9 mouse cellular contexts compared by ENCODE assay signal in genomic region chr11:77743966-77744365, GRCm38 (mm10). TPM values are rescaled to one million over a fixed set of nuclear protein-coding genes. Genes with fewer than 3 reads are reported as not detected.
DNase-seq lines count a peak whose midpoint lies in the region; ATAC-seq and TF ChIP-seq lines count a peak whose summit lies in the region.
"Had no signal": no experiment of that assay in that cellular context is flagged by ENCODE, and none has a peak within 500 bp of the region (broad histone marks: within the 10 kb centered on the region; RNA-seq: fewer than 3 reads in every experiment).

No protein-coding gene starts in this region.

- no peak overlapping the region for H3K9ac ChIP-seq in kidney, embryonic 14.5 days (ENCODE audit: low read depth, low read length)
- no peak overlapping the region for H3K9ac ChIP-seq in ES-Bruce4 (ENCODE audit: low read depth, poor library complexity, severe bottlenecking)
- no peak overlapping the region for H3K9ac ChIP-seq in liver, adult 2 months (ENCODE audit: low read depth, low read length)

- 29% methylated on average over 6 of the region's 6 CpGs for WGBS in kidney, embryonic 14.5 days
- 19% methylated on average over 6 of the region's 6 CpGs for WGBS in liver, adult 2 months
- 41% methylated on average over 6 of the region's 6 CpGs for WGBS in limb, embryonic 10.5 days

- no peak for TF ChIP-seq POLR2A in ES-Bruce4 (IDR thresholded peaks at IDR 0.05; ENCODE audit: insufficient read depth, low read length)
- no peak for TF ChIP-seq POLR2A in liver, adult 2 months (IDR thresholded peaks at IDR 0.05; ENCODE audit: extremely low read depth, insufficient read depth, low read length)

- H3K27me3 ChIP-seq in kidney, embryonic 14.5 days (ENCODE audit: control insufficient read depth, insufficient read depth, low read length) = no peaks in the 10 kb centered on the region
- no peaks in the 10 kb centered on the region for H3K27me3 ChIP-seq in ES-Bruce4 (ENCODE audit: control insufficient read depth, insufficient read depth, low read length, poor library complexity, severe bottlenecking)
- no peaks in the 10 kb centered on the region for H3K27me3 ChIP-seq in liver, adult 2 months (ENCODE audit: control insufficient read depth, insufficient read depth, low read length)
- H3K27me3 ChIP-seq in limb, embryonic 10.5 days (ENCODE audit: low read depth, poor library complexity, severe bottlenecking) = no peaks in the 10 kb centered on the region

- no peaks in the 10 kb centered on the region for H3K9me3 ChIP-seq in kidney, embryonic 14.5 days (ENCODE audit: control insufficient read depth, low read length)
- no peaks in the 10 kb centered on the region for H3K9me3 ChIP-seq in ES-Bruce4 (replicated peaks; ENCODE audit: control insufficient read depth, insufficient read depth, low read length, poor library complexity, severe bottlenecking)
- H3K9me3 ChIP-seq in limb, embryonic 10.5 days (replicated peaks) = no peaks in the 10 kb centered on the region

- H3K4me3 ChIP-seq in kidney, embryonic 14.5 days (ENCODE audit: low read length) = no peak overlapping the region
- no peak overlapping the region for H3K4me3 ChIP-seq in ES-Bruce4 (ENCODE audit: low read depth, low read length)
- no peak overlapping the region for H3K4me3 ChIP-seq in liver, adult 2 months (ENCODE audit: insufficient read depth, low read depth, low read length)
- no peak overlapping the region for H3K4me3 ChIP-seq in limb, embryonic 10.5 days

- no peaks in the 10 kb centered on the region for H3K36me3 ChIP-seq in kidney, embryonic 14.5 days (ENCODE audit: control insufficient read depth, insufficient read depth, low read length)
- no peaks in the 10 kb centered on the region for H3K36me3 ChIP-seq in ES-Bruce4 (ENCODE audit: control insufficient read depth, insufficient read depth, low read length, poor library complexity, severe bottlenecking)
- H3K36me3 ChIP-seq in liver, adult 2 months (ENCODE audit: control insufficient read depth, insufficient read depth, low read length) = no peaks in the 10 kb centered on the region
- no peaks in the 10 kb centered on the region for H3K36me3 ChIP-seq in limb, embryonic 10.5 days

- no peaks in the 10 kb centered on the region for H3K79me2 ChIP-seq in liver, adult 2 months (ENCODE audit: control insufficient read depth, insufficient read depth, low read length)

- no peaks in the 10 kb centered on the region for H3K4me1 ChIP-seq in kidney, embryonic 14.5 days (ENCODE audit: control insufficient read depth, insufficient read depth, low read length)
- peaks cover 3% of the 10 kb centered on the region for H3K4me1 ChIP-seq in ES-Bruce4 (ENCODE audit: control insufficient read depth, insufficient read depth, low read length)
- no peaks in the 10 kb centered on the region for H3K4me1 ChIP-seq in liver, adult 2 months (ENCODE audit: control insufficient read depth, insufficient read depth, low read length)
- no peaks in the 10 kb centered on the region for H3K4me1 ChIP-seq in limb, embryonic 10.5 days

- peak; percentile 82 for TF ChIP-seq CTCF in ES-Bruce4 (IDR thresholded peaks at IDR 0.05; ENCODE audit: low read depth, low read length)
- TF ChIP-seq CTCF in liver, adult 2 months (IDR thresholded peaks at IDR 0.05; ENCODE audit: low read depth, low read length) = peak; percentile 90

- no peak for ATAC-seq in kidney, embryonic 14.5 days (ENCODE audit: low FRiP score, low TSS enrichment)

- DNase-seq in kidney, adult 18-20 months = peak; percentile 63
- peak; percentile 48 for DNase-seq in cerebellum, adult 8-10 months
- DNase-seq in liver, adult 2 months (ENCODE audit: extremely low read depth, low read depth, low spot score) = peak; percentile 45
- peak; percentile 66 for DNase-seq in thymus, postnatal 25 days
- DNase-seq in limb, embryonic 10.5 days (ENCODE audit: low spot score) = no peak
- no peak for DNase-seq in c-Kit-positive CD71-positive TER-119-positive erythroid progenitor cells, embryonic 14.5 days (ENCODE audit: low spot score)

- H3K4me2 ChIP-seq in kidney, embryonic 14.5 days (replicated peaks; ENCODE audit: low read depth, low read length) = no peak overlapping the region

- no peak for TF ChIP-seq EP300 in ES-Bruce4 (IDR thresholded peaks at IDR 0.05; ENCODE audit: insufficient read depth, low read depth, low read length)

- no peak overlapping the region for H3K27ac ChIP-seq in kidney, embryonic 14.5 days (ENCODE audit: low read depth, low read length)
- no peak overlapping the region for H3K27ac ChIP-seq in ES-Bruce4 (ENCODE audit: insufficient read depth, low read length)
- H3K27ac ChIP-seq in liver, adult 2 months (replicated peaks; ENCODE audit: insufficient read depth, low read depth, low read length) = no peak overlapping the region
- H3K27ac ChIP-seq in limb, embryonic 10.5 days = no peak overlapping the region

RNA-seq across cellular contexts. Expression of gene Cryba1, which starts 18.9 kb away (rescaled TPM):
- polyA plus RNA-seq in kidney, embryonic 14.5 days (2014; fragmentation: Nextera tagmentation; extraction: Ambion mirVana) = not detected in 2 replicates
- polyA plus RNA-seq in ES-Bruce4 (2011; ENCODE audit: insufficient read depth, insufficient read length, low read depth, missing spikeins) = not detected in 2 replicates
- total RNA-seq in liver, adult 2 months (2014; rRNA removed) = not detected in 2 replicates
- polyA plus RNA-seq in liver, adult 2 months (2012; rRNA removed) = not detected in 2 replicates
- not detected in 2 replicates for polyA plus RNA-seq in limb, embryonic 10.5 days (2016; fragmentation: Nextera tagmentation; extraction: Ambion mirVana)

RNA-seq across cellular contexts. Expression of gene Myo18a, which starts 19.1 kb away (rescaled TPM):
- polyA plus RNA-seq in kidney, embryonic 14.5 days (2014; fragmentation: Nextera tagmentation; extraction: Ambion mirVana) = 19.1 and 21.1 TPM in 2 replicates
- polyA plus RNA-seq in ES-Bruce4 (2011; ENCODE audit: insufficient read depth, insufficient read length, low read depth, missing spikeins) = 59.6 and 62.7 TPM in 2 replicates
- 28.6 and 33.7 TPM in 2 replicates for total RNA-seq in liver, adult 2 months (2014; rRNA removed)
- polyA plus RNA-seq in liver, adult 2 months (2012; rRNA removed) = 33.8 and 42.0 TPM in 2 replicates
- 25.6 and 29.5 TPM in 2 replicates for polyA plus RNA-seq in limb, embryonic 10.5 days (2016; fragmentation: Nextera tagmentation; extraction: Ambion mirVana)

RNA-seq across cellular contexts. Expression of gene Gm10277, which starts 43.6 kb away (rescaled TPM):
- polyA plus RNA-seq in kidney, embryonic 14.5 days (2014; fragmentation: Nextera tagmentation; extraction: Ambion mirVana) = 0.92 and 1.4 TPM in 2 replicates
- not detected in 2 replicates for polyA plus RNA-seq in ES-Bruce4 (2011; ENCODE audit: insufficient read depth, insufficient read length, low read depth, missing spikeins)
- not detected in 2 replicates for total RNA-seq in liver, adult 2 months (2014; rRNA removed)
- polyA plus RNA-seq in liver, adult 2 months (2012; rRNA removed) = not detected in 2 replicates
- polyA plus RNA-seq in limb, embryonic 10.5 days (2016; fragmentation: Nextera tagmentation; extraction: Ambion mirVana) = 1.1 and 1.4 TPM in 2 replicates
- total RNA-seq: layer of hippocampus, postnatal 10 days had no signal

RNA-seq across cellular contexts. Expression of gene Nufip2, which starts 58.0 kb away (rescaled TPM):
- polyA plus RNA-seq in kidney, embryonic 14.5 days (2014; fragmentation: Nextera tagmentation; extraction: Ambion mirVana) = 9.2 and 9.7 TPM in 2 replicates
- 133 and 139 TPM in 2 replicates for polyA plus RNA-seq in ES-Bruce4 (2011; ENCODE audit: insufficient read depth, insufficient read length, low read depth, missing spikeins)
- 21.7 and 25.0 TPM in 2 replicates for total RNA-seq in liver, adult 2 months (2014; rRNA removed)
- 5.4 and 8.3 TPM in 2 replicates for polyA plus RNA-seq in liver, adult 2 months (2012; rRNA removed)
- 3.7 and 4.0 TPM in 2 replicates for polyA plus RNA-seq in limb, embryonic 10.5 days (2016; fragmentation: Nextera tagmentation; extraction: Ambion mirVana)

Comparison
In these comparisons a context has a peak if more than half of its experiments do, and no peak if none do; other contexts are left out.
1. DNase-seq: peak in kidney, adult 18-20 months (single experiment), cerebellum, adult 8-10 months (single experiment), liver, adult 2 months (single experiment) and thymus, postnatal 25 days (single experiment); none in limb, embryonic 10.5 days (single experiment) and c-Kit-positive CD71-positive TER-119-positive erythroid progenitor cells, embryonic 14.5 days (single experiment).